Mouse (Mus musculus): ENCODE measurements around the gene Ugt1a10.

GRCm38 (mm10) chr1:88257681-88258080 is 202.5 kb downstream of the Ugt1a10 start:
- TF ChIP-seq TAL1 (IDR thresholded peaks at IDR 0.05; ENCODE audit: low read length) (no peak), GATA1 (IDR thresholded peaks at IDR 0.05; ENCODE audit: low read length) (no peak)

Measured in erythroblast, embryonic 14.5 days (primary cell).